Mouse (Mus musculus) liver, embryonic 15.5 days (tissue): ENCODE data around the gene C9. TPM values are rescaled to one million over a fixed set of nuclear protein-coding genes. Genes with fewer than 3 reads are reported as not detected.

Source experiments
- ATAC-seq: fragments of 200-750 bp; cut with Nextera tagmentation; 2 replicates; pipeline ENCODE4 v1.8.0; 2017; ENCODE audit warnings: moderate number of reproducible peaks, mild to moderate bottlenecking, moderate library complexity; ENCODE audit not compliant: insufficient read depth
- H3K27ac ChIP-seq: fragments of 300-500 bp; sonication (generic); replicated peaks from 2 replicates; pipeline ENCODE4 v1.5.1; 2015; ENCODE audit warnings: mild to moderate bottlenecking, inconsistent platforms
- H3K27me3 ChIP-seq: fragments of 300-500 bp; sonication (generic); 2 replicates; pipeline ENCODE4 v1.6.1; 2015; ENCODE audit warnings: mild to moderate bottlenecking, inconsistent platforms
- H3K36me3 ChIP-seq: fragments of 300-500 bp; sonication (generic); replicated peaks from 2 replicates; pipeline ENCODE4 v1.6.1; 2015; ENCODE audit warnings: moderate library complexity, mild to moderate bottlenecking, inconsistent platforms
- H3K4me1 ChIP-seq: fragments of 300-500 bp; sonication (generic); replicated peaks from 2 replicates; pipeline ENCODE4 v1.6.1; 2015; ENCODE audit warnings: inconsistent platforms
- H3K4me2 ChIP-seq: fragments of 300-500 bp; sonication (generic); 2 replicates; pipeline ENCODE4 v1.6.1; 2015; ENCODE audit warnings: moderate library complexity, mild to moderate bottlenecking, inconsistent platforms
- H3K4me3 ChIP-seq: fragments of 300-500 bp; sonication (generic); replicated peaks from 2 replicates; pipeline ENCODE4 v1.5.1; 2015; ENCODE audit warnings: mild to moderate bottlenecking, inconsistent platforms
- H3K9ac ChIP-seq: fragments of 300-500 bp; sonication (generic); 2 replicates; pipeline ENCODE4 v1.6.1; 2015; ENCODE audit warnings: moderate library complexity, mild to moderate bottlenecking, inconsistent platforms
- H3K9me3 ChIP-seq: fragments of 300-500 bp; sonication (generic); replicated peaks from 2 replicates; pipeline ENCODE4 v1.6.1; 2016; ENCODE audit warnings: inconsistent platforms
- WGBS: fragments of 180-500 bp; shearing (Covaris S2); methylation state at CpG from one replicate; pipeline ENCODE4 v1.1.7; 2015; ENCODE audit warnings: mixed read lengths; ENCODE audit not compliant: insufficient replicate concordance; 5-methylcytosine and 5-hydroxymethylcytosine counted together
- polyA plus RNA-seq: library from polyadenylated mRNA; unstranded; fragments of >200 nt; fragmentation: Nextera tagmentation; extraction: Ambion mirVana; gene quantifications from 2 replicates; pipeline ENCODE4 v1.2.1, GENCODE M21; 2015

The C9 gene
- polyA plus RNA-seq, 1 experiment from 2014 or later, result 6.2 TPM

- H3K27me3 ChIP-seq, result no peaks in the 10 kb centered on the region
- H3K27ac ChIP-seq, result no peak overlapping the region
- no peaks in the 10 kb centered on the region for H3K9me3 ChIP-seq
- WGBS, result 63% methylated on average over 3 of the region's 3 CpGs
- no peaks in the 10 kb centered on the region for H3K4me1 ChIP-seq
- H3K36me3 ChIP-seq, result no peaks in the 10 kb centered on the region
- no peak for ATAC-seq
- no peak overlapping the region for H3K9ac ChIP-seq
- H3K4me3 ChIP-seq, result no peak overlapping the region
- H3K4me2 ChIP-seq, result no peak overlapping the region
Observed at GRCm38 (mm10) chr15:6469384-6469783, 24.3 kb downstream of the C9 start.

- no peak for ATAC-seq
- H3K9me3 ChIP-seq, result no peaks in the 10 kb centered on the region
- no peak overlapping the region for H3K4me2 ChIP-seq
- no peak overlapping the region for H3K9ac ChIP-seq
- H3K36me3 ChIP-seq, result no peaks in the 10 kb centered on the region
- H3K27ac ChIP-seq, result no peak overlapping the region
- no peaks in the 10 kb centered on the region for H3K27me3 ChIP-seq
- no peaks in the 10 kb centered on the region for H3K4me1 ChIP-seq
- H3K4me3 ChIP-seq, result no peak overlapping the region
- 53% methylated on average over 3 of the region's 3 CpGs for WGBS
Observed at GRCm38 (mm10) chr15:6483561-6483960, 38.4 kb downstream of the C9 start.

- Histone ChIP-seq H3K9ac (no peak overlapping the region), H3K27ac (no peak overlapping the region), H3K4me3 (no peak overlapping the region), H3K9me3 (no peaks in the 10 kb centered on the region), H3K4me1 (no peaks in the 10 kb centered on the region), H3K27me3 (no peaks in the 10 kb centered on the region), H3K4me2 (no peak overlapping the region), H3K36me3 (no peaks in the 10 kb centered on the region)
- no peak for ATAC-seq
- 77% methylated on average over 2 of the region's 2 CpGs for WGBS
Observed at GRCm38 (mm10) chr15:6492386-6492785, 47.3 kb downstream of the C9 start.

GRCm38 (mm10) chr15:6498396-6499070, 53.4 kb downstream of the C9 start:
- H3K4me3 ChIP-seq, result no peak overlapping the region
- no peak overlapping the region for H3K9ac ChIP-seq
- no peak for ATAC-seq
- H3K27ac ChIP-seq, result no peak overlapping the region
- WGBS, result 69% methylated on average over 10 of the region's 10 CpGs
- H3K4me1 ChIP-seq, result no peaks in the 10 kb centered on the region
- no peak overlapping the region for H3K4me2 ChIP-seq
- no peaks in the 10 kb centered on the region for H3K9me3 ChIP-seq
- no peaks in the 10 kb centered on the region for H3K36me3 ChIP-seq
- H3K27me3 ChIP-seq, result no peaks in the 10 kb centered on the region

GRCm38 (mm10) chr15:6500787-6501186, 55.7 kb downstream of the C9 start:
- no peak overlapping the region for H3K4me2 ChIP-seq
- no peaks in the 10 kb centered on the region for H3K4me1 ChIP-seq
- no peak overlapping the region for H3K9ac ChIP-seq
- no peaks in the 10 kb centered on the region for H3K27me3 ChIP-seq
- WGBS, result 15% methylated on average over 1 of the region's 1 CpGs
- H3K36me3 ChIP-seq, result no peaks in the 10 kb centered on the region
- no peaks in the 10 kb centered on the region for H3K9me3 ChIP-seq
- H3K4me3 ChIP-seq, result no peak overlapping the region
- H3K27ac ChIP-seq, result no peak overlapping the region
- no peak for ATAC-seq

GRCm38 (mm10) chr15:6517525-6517924, 72.4 kb downstream of the C9 start:
- no peak for ATAC-seq

GRCm38 (mm10) chr15:6519417-6520255, 74.5 kb downstream of the C9 start:
- Histone ChIP-seq H3K27ac (peak overlapping the region; percentile 68), H3K9ac (no peak overlapping the region), H3K4me2 (peak overlapping the region; percentile 59)

More at GRCm38 (mm10) chr15:6517525-6517924, 72.4 kb downstream of the C9 start:
- peaks cover 29% of the 10 kb centered on the region for H3K4me1 ChIP-seq
- H3K4me2 ChIP-seq, result no peak overlapping the region
- H3K27ac ChIP-seq, result no peak overlapping the region
- H3K36me3 ChIP-seq, result no peaks in the 10 kb centered on the region
- no peak overlapping the region for H3K9ac ChIP-seq
- H3K27me3 ChIP-seq, result no peaks in the 10 kb centered on the region
- no peak overlapping the region for H3K4me3 ChIP-seq
- no peaks in the 10 kb centered on the region for H3K9me3 ChIP-seq
- WGBS, result 64% methylated on average over 1 of the region's 1 CpGs

GRCm38 (mm10) chr15:6520505-6521155, 75.5 kb downstream of the C9 start:
- 17% methylated on average over 10 of the region's 10 CpGs for WGBS
- peak; percentile 65 for ATAC-seq
- H3K27me3 ChIP-seq, result no peaks in the 10 kb centered on the region
- no peak overlapping the region for H3K9ac ChIP-seq
- no peaks in the 10 kb centered on the region for H3K9me3 ChIP-seq
- H3K27ac ChIP-seq, result peak overlapping the region; percentile 68
- H3K4me1 ChIP-seq, result peaks cover 42% of the 10 kb centered on the region
- H3K36me3 ChIP-seq, result no peaks in the 10 kb centered on the region
- peak overlapping the region; percentile 59 for H3K4me2 ChIP-seq
- peak overlapping the region; percentile 15 for H3K4me3 ChIP-seq

More at GRCm38 (mm10) chr15:6519417-6520255, 74.5 kb downstream of the C9 start:
- Histone ChIP-seq H3K4me3 (peak overlapping the region; percentile 15; the same call in 1 of the 2 replicates), H3K36me3 (no peaks in the 10 kb centered on the region), H3K27me3 (no peaks in the 10 kb centered on the region), H3K9me3 (no peaks in the 10 kb centered on the region), H3K4me1 (peaks cover 42% of the 10 kb centered on the region)
- ATAC-seq, result no peak
- WGBS, result 29% methylated on average over 19 of the region's 19 CpGs

- Histone ChIP-seq H3K9ac (peak within 1 kb of the TSS; percentile 37), H3K36me3 (no peaks in the 10 kb centered on the region), H3K27me3 (no peaks in the 10 kb centered on the region), H3K4me3 (peak within 1 kb of the TSS; percentile 43), H3K4me1 (peaks cover 46% of the 10 kb centered on the region), H3K27ac (peak within 1 kb of the TSS; percentile 35; the same call in 1 of the 2 replicates), H3K9me3 (no peaks in the 10 kb centered on the region), H3K4me2 (peak within 1 kb of the TSS; percentile 62)
- peak; percentile 68 for ATAC-seq
- 17% methylated on average over 8 of the region's 8 CpGs for WGBS
Observed at GRCm38 (mm10) chr15:6522653-6523167, 77.6 kb downstream of the C9 start, which contains the start of gene Fyb. TSS of gene Fyb (plus strand) at chr15:6522853.

- 43% methylated on average over 2 of the region's 2 CpGs for WGBS
- Histone ChIP-seq H3K4me3 (no peak overlapping the region), H3K27ac (no peak overlapping the region), H3K9ac (no peak overlapping the region), H3K27me3 (no peaks in the 10 kb centered on the region), H3K36me3 (no peaks in the 10 kb centered on the region), H3K4me1 (peaks cover 39% of the 10 kb centered on the region), H3K9me3 (no peaks in the 10 kb centered on the region), H3K4me2 (no peak overlapping the region)
- no peak for ATAC-seq
Observed at GRCm38 (mm10) chr15:6524801-6525200, 79.7 kb downstream of the C9 start.

GRCm38 (mm10) chr15:6525386-6525785, 80.3 kb downstream of the C9 start:
- Histone ChIP-seq H3K9ac (no peak overlapping the region), H3K27ac (no peak overlapping the region), H3K4me1 (peaks cover 33% of the 10 kb centered on the region), H3K4me3 (no peak overlapping the region), H3K36me3 (no peaks in the 10 kb centered on the region), H3K4me2 (no peak overlapping the region), H3K9me3 (no peaks in the 10 kb centered on the region), H3K27me3 (no peaks in the 10 kb centered on the region)
- 34% methylated on average over 3 of the region's 3 CpGs for WGBS
- ATAC-seq, result no peak
